Mouse (Mus musculus): Measurements from ENCODE around the gene Podxl2. TPM values are rescaled to one million over a fixed set of nuclear protein-coding genes. Genes with fewer than 3 reads are reported as not detected.

Gene Podxl2
- polyA plus RNA-seq, 1 experiment from 2014 or later, result 26.4 TPM

DNA sequence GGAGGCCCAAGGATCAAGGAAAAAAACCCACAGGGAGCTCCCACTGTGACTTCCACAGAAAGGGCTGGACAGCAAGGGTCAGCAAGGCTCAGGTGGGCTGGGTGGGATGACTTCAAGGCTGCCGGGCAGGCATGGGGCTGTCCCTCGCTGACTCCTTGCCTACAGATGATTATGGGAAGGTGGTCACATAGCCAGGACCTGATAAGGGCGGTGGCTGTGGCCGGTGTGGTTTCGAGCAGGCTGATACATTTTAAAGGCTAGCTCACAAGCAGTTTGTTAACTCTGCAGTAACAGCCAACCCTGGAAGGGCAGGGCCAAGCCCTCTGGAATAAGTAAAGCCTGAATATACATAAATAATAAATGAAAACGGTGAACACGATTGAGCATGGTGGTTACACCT lies 71.8 kb downstream of the Podxl2 start:
- no peak for ATAC-seq (replicated peaks; ENCODE audit: insufficient number of reproducible peaks, low FRiP score, low TSS enrichment)
- Histone ChIP-seq H3K4me3 (ENCODE audit: low read depth, low read length) (no peak overlapping the region), H3K9ac (ENCODE audit: low read depth, low read length) (no peak overlapping the region), H3K36me3 (ENCODE audit: control insufficient read depth, insufficient read depth, low read length) (no peaks in the 10 kb centered on the region), H3K27me3 (ENCODE audit: control insufficient read depth, insufficient read depth, low read length) (no peaks in the 10 kb centered on the region), H3K9me3 (replicated peaks; ENCODE audit: control insufficient read depth, low read length) (no peaks in the 10 kb centered on the region), H3K4me1 (ENCODE audit: control insufficient read depth, insufficient read depth, low read length) (peaks cover 12% of the 10 kb centered on the region), H3K27ac (ENCODE audit: low read depth, low read length) (no peak overlapping the region), H3K4me2 (no peak overlapping the region)
- 69% methylated on average over 7 of the region's 7 CpGs for WGBS (ENCODE audit: insufficient replicate concordance)

DNA sequence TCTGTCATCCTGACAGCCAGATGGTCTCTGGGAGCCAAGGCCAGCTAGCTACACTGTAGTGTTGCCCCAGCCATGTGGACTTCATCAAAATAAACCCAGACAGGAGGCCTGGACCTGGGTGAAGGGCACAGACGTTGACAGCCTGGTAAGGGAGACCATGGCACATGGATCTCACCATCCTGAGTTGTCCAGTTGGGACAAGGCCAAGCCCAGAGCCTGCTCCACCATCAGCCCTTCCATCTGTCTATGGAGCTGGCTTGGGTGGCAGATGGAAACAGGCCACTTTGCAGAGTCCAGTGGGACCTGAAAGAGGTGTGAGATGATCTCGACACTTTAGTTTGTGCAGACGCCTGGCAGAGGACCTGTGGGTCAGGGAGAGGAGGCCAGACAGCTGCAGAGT lies 74.1 kb downstream of the Podxl2 start:
- 10% methylated on average over 3 of the region's 3 CpGs for WGBS (ENCODE audit: insufficient replicate concordance)
- Histone ChIP-seq H3K27ac (ENCODE audit: low read depth, low read length) (no peak overlapping the region), H3K9ac (ENCODE audit: low read depth, low read length) (no peak overlapping the region), H3K9me3 (replicated peaks; ENCODE audit: control insufficient read depth, low read length) (no peaks in the 10 kb centered on the region), H3K4me3 (ENCODE audit: low read depth, low read length) (no peak overlapping the region), H3K4me2 (no peak overlapping the region), H3K27me3 (ENCODE audit: control insufficient read depth, insufficient read depth, low read length) (no peaks in the 10 kb centered on the region), H3K36me3 (ENCODE audit: control insufficient read depth, insufficient read depth, low read length) (no peaks in the 10 kb centered on the region), H3K4me1 (ENCODE audit: control insufficient read depth, insufficient read depth, low read length) (peaks cover 12% of the 10 kb centered on the region)
- ATAC-seq (replicated peaks; ENCODE audit: insufficient number of reproducible peaks, low FRiP score, low TSS enrichment), result no peak

DNA sequence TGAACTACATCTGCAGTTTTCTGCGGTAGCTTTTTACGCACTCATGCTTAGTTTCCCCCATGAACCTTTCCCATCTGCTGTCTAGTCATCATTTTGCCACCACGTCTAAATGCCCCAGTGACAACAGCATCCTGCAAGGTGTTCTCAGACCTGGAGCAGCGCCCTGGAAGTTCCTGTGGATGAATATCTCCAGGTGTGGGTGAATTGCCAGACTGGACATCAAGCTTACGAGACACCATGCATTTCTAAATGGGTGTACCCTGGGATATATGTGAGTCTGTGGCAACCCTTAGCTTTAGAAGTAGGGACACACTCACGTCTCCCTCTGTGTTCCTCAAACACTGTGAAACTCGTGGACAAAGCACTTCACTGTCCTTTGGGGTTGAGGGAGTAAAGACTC lies 74.7 kb downstream of the Podxl2 start:
- no peak overlapping the region for H3K4me3 ChIP-seq (ENCODE audit: low read depth, low read length)
- H3K4me1 ChIP-seq (ENCODE audit: control insufficient read depth, insufficient read depth, low read length), result peaks cover 12% of the 10 kb centered on the region
- no peaks in the 10 kb centered on the region for H3K27me3 ChIP-seq (ENCODE audit: control insufficient read depth, insufficient read depth, low read length)
- WGBS (ENCODE audit: insufficient replicate concordance), result 80% methylated on average over 7 of the region's 7 CpGs
- H3K9ac ChIP-seq (ENCODE audit: low read depth, low read length), result no peak overlapping the region
- no peak overlapping the region for H3K4me2 ChIP-seq
- no peak overlapping the region for H3K27ac ChIP-seq (ENCODE audit: low read depth, low read length)
- H3K36me3 ChIP-seq (ENCODE audit: control insufficient read depth, insufficient read depth, low read length), result no peaks in the 10 kb centered on the region
- H3K9me3 ChIP-seq (replicated peaks; ENCODE audit: control insufficient read depth, low read length), result no peaks in the 10 kb centered on the region
- no peak for ATAC-seq (replicated peaks; ENCODE audit: insufficient number of reproducible peaks, low FRiP score, low TSS enrichment)

DNA sequence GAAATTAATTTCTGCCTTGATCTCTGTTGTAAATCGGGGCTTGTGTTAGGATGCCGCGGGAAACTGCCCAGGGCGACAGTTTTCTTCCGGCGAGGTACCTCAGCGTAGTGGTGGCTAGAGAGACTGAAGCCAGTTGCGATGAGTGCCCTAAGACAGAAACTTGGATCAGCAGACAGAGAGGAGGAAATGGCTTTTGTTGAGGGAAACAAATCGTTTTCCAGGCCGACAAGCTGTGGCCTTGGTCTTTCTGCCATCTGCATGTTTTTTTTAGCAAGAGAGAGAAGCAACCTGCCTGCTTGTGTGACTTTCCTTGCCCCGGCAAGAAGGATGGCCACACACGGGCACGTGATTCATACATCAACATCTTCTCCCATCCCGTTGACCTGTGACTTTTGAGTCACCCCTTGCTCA lies 80.3 kb downstream of the Podxl2 start:
- WGBS (ENCODE audit: insufficient replicate concordance), result 71% methylated on average over 14 of the region's 14 CpGs
- Histone ChIP-seq H3K27me3 (ENCODE audit: control insufficient read depth, insufficient read depth, low read length) (no peaks in the 10 kb centered on the region), H3K4me3 (ENCODE audit: low read depth, low read length) (no peak overlapping the region), H3K4me2 (no peak overlapping the region), H3K9ac (ENCODE audit: low read depth, low read length) (no peak overlapping the region), H3K36me3 (ENCODE audit: control insufficient read depth, insufficient read depth, low read length) (no peaks in the 10 kb centered on the region), H3K4me1 (ENCODE audit: control insufficient read depth, insufficient read depth, low read length) (0 out of 2 replicates have a peak, but pooled peaks cover 4% of the 10 kb centered on the region), H3K9me3 (replicated peaks; ENCODE audit: control insufficient read depth, low read length) (no peaks in the 10 kb centered on the region), H3K27ac (ENCODE audit: low read depth, low read length) (no peak overlapping the region)
- ATAC-seq (replicated peaks; ENCODE audit: insufficient number of reproducible peaks, low FRiP score, low TSS enrichment), result no peak

DNA sequence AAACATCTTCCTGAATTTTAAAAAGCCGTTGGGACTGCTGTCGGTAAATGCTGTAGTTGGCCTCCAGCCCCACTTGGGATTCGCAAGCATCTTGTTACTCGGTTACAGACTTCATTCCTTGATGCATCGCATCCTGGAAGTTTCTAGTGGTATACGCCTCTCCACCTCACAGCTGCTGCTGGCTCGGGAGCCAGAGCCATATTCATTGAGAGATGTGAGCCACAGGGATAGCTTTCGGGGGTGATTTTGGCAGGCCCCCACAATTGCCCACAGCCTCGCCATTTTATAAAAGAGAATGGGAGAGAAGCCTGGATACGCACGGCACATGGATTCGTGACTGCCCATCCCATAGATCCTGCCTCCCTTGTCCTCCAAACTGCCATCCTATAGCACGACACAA lies 81.0 kb downstream of the Podxl2 start:
- H3K36me3 ChIP-seq (ENCODE audit: control insufficient read depth, insufficient read depth, low read length), result no peaks in the 10 kb centered on the region
- no peak overlapping the region for H3K4me2 ChIP-seq
- H3K9me3 ChIP-seq (replicated peaks; ENCODE audit: control insufficient read depth, low read length), result no peaks in the 10 kb centered on the region
- no peak for ATAC-seq (replicated peaks; ENCODE audit: insufficient number of reproducible peaks, low FRiP score, low TSS enrichment)
- 83% methylated on average over 13 of the region's 13 CpGs for WGBS (ENCODE audit: insufficient replicate concordance)
- H3K27me3 ChIP-seq (ENCODE audit: control insufficient read depth, insufficient read depth, low read length), result no peaks in the 10 kb centered on the region
- H3K9ac ChIP-seq (ENCODE audit: low read depth, low read length), result no peak overlapping the region
- no peak overlapping the region for H3K27ac ChIP-seq (ENCODE audit: low read depth, low read length)
- H3K4me1 ChIP-seq (ENCODE audit: control insufficient read depth, insufficient read depth, low read length), result 0 out of 2 replicates have a peak, but pooled peaks cover 4% of the 10 kb centered on the region
- no peak overlapping the region for H3K4me3 ChIP-seq (ENCODE audit: low read depth, low read length)

DNA sequence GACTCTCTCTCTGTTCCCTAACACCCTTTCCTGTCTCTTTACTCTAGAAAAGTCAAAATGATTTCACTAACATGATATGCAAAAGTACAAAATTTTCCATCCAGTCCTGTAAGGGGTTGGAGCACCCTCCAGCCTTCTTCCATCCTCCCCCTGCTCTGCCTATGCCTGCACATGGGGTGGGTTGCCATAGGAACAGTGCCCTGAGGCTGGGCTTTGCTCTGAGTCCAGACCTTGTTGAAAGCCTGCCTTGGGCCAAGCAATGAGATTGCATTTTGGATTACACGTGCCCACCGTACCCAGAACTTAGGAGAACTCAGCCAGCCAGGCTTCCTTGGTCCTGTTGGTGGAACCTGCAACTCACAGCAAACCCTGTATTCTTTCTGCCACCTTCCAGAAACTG lies 81.6 kb downstream of the Podxl2 start:
- no peaks in the 10 kb centered on the region for H3K27me3 ChIP-seq (ENCODE audit: control insufficient read depth, insufficient read depth, low read length)
- H3K4me3 ChIP-seq (ENCODE audit: low read depth, low read length), result no peak overlapping the region
- H3K9me3 ChIP-seq (replicated peaks; ENCODE audit: control insufficient read depth, low read length), result no peaks in the 10 kb centered on the region
- ATAC-seq (replicated peaks; ENCODE audit: insufficient number of reproducible peaks, low FRiP score, low TSS enrichment), result no peak
- no peak overlapping the region for H3K9ac ChIP-seq (ENCODE audit: low read depth, low read length)
- peaks cover 6% of the 10 kb centered on the region; the same call in 1 of the 2 replicates for H3K4me1 ChIP-seq (ENCODE audit: control insufficient read depth, insufficient read depth, low read length)
- WGBS (ENCODE audit: insufficient replicate concordance), result 57% methylated on average over 2 of the region's 2 CpGs
- H3K36me3 ChIP-seq (ENCODE audit: control insufficient read depth, insufficient read depth, low read length), result no peaks in the 10 kb centered on the region
- H3K27ac ChIP-seq (ENCODE audit: low read depth, low read length), result no peak overlapping the region
- H3K4me2 ChIP-seq, result no peak overlapping the region

Other genes starting within 250 kb of the Podxl2 start
- 7.7 and 15.2 TPM in 2 replicates for gene Kbtbd12, start 237.1 kb downstream of the Podxl2 start, polyA plus RNA-seq (2014; fragmentation: Nextera tagmentation; extraction: Ambion mirVana)
- gene Mgll, start 150.6 kb downstream of the Podxl2 start, polyA plus RNA-seq (2014; fragmentation: Nextera tagmentation; extraction: Ambion mirVana), result 7.3 and 8.6 TPM in 2 replicates
- gene Abtb1, start 33.1 kb downstream of the Podxl2 start, polyA plus RNA-seq (2014; fragmentation: Nextera tagmentation; extraction: Ambion mirVana), result 16.0 and 18.2 TPM in 2 replicates
- 119 and 138 TPM in 2 replicates for gene Mcm2, start 23.7 kb upstream of the Podxl2 start, polyA plus RNA-seq (2014; fragmentation: Nextera tagmentation; extraction: Ambion mirVana)
- gene Tpra1, start 27.2 kb upstream of the Podxl2 start, polyA plus RNA-seq (2014; fragmentation: Nextera tagmentation; extraction: Ambion mirVana), result 40.1 and 41.8 TPM in 2 replicates

Measured in heart, embryonic 11.5 days (tissue).